Mouse (Mus musculus) ovary, postnatal 14 days (tissue): ENCODE data around the gene Anapc16.

Source experiments
- DNase-seq: peaks from one replicate; pipeline ENCODE4 v3.0.0; 2022; ENCODE audit warnings: low spot score

Gene Anapc16

DNA sequence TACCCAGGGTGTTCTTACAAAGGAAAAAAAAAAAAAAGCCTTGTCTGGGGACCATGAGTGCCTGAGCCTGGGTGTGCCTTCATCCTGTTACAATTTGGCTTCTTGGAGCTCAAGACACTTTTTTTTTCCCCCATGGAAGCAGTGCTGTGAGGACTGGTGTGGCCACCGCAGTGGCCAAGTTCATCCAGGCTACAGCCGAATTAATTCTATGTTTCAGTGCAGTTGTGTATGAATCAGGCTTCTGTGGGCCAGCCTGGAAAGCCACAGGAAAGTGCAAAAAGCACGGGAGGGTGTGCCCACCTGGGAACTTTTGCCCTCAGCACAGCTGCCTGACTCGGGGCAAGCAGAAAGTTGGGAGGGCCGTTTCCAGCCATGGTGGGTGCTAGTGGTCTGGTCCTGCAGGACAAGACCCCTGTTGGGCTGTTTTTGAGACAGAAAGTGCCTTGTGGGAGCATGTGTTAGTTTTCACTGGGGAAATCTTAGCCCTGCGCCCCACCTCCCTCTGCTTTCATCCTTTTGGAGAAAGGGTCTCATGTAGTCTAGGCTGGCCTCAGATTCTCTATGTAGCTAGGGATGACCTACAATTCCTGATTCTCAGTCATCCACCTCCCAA lies 32.4 kb downstream of the Anapc16 start:
- no peak for DNase-seq

DNA sequence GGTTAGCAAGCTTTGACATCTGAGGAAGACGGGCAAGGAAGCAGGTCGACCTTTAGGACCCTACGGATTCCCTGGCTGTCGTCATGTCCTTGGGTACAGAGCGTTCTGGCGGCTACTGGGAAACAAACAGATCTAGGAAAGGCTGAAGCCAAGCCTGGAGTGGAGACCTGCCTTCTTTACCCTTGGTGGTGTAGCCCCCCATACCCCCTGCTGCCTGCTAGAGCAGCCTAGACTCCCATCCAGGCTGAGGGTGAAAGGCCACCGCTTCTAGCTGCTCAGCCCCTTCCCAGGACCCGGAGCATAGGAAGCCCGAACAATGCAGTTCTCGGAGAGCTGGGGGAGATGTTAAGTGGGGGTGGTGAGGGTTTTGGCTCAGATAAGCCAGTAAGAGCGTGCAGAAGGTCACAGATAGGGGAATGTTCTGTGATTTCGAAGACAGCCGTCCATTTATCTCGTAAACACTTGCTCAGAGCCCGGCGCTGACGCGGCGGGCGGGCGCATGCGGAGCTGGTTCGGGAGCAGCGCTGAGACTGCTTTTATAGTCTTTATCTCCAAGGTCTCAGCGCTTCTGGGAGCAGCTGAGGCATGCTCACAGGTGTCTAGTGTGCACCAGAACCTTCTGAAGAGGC lies 33.0 kb downstream of the Anapc16 start:
- DNase-seq: no peak

DNA sequence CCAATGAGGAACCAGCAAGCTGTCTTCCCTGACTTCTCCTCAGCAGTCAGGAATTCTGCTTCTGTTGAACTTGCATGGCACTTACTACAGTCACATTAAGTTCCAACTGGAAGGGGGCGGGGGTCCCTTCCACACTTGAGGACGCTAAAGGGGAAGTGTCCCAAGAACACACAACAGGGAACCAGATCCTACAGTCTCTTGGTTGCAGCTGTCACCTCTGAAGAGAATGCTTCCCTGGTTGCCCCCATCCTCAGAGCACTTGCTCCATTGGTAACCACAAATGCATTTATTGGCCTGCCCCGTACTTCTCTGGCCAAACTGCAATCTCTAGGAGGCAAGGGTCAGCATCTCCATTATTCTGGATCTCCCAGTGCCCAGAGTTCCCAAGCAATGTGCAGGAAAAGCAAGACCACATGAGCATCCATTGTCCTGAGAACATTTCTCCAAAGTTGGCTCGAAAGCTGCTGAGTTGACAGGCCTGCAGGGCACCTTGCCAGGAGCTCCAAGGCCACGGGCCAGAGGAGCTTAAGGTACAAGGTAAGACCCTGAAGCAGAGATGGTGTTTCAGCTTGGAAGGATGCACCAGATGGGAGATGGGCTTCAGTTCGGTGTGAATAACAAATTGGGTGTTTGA lies 35.5 kb downstream of the Anapc16 start:
- DNase-seq: no peak

DNA sequence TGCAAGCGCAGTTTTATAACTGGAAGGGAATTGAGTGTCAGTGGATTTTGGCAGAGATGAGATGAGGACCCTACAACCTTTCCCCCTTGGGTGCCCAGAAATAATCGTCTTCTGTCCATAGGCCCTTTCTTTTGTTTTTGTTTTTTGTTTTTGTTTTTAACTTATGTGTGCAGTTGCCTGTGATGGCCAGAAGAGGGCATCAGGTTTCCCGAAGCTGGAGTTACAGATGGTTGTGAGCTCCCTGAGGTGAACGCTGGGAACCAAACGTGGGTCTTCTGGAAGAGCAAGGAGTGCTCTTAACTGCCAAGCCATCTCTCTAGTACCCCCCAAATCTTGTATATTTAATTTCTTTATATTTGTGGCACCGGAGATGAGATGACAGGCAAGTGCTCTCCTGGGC lies 36.2 kb downstream of the Anapc16 start:
- no peak for DNase-seq

DNA sequence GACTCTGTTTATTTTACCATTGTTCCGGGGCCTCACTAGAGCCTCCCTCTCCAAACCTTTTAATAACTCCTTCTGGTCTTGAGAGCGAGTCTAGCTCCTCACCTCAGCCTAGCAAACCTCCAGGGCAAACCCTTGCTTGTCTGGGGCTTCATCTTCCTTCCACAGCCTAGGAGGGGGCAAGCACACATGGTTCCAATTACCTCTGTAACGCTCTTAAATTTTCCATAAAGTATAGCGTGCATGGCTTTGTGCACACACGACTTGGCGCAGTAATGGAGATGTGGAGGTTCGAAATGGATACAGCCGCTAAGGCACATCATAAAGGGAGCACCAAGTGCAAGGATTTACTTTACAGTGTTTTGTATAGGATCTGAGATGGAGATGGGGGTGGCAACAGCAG lies 37.1 kb downstream of the Anapc16 start:
- no peak for DNase-seq

DNA sequence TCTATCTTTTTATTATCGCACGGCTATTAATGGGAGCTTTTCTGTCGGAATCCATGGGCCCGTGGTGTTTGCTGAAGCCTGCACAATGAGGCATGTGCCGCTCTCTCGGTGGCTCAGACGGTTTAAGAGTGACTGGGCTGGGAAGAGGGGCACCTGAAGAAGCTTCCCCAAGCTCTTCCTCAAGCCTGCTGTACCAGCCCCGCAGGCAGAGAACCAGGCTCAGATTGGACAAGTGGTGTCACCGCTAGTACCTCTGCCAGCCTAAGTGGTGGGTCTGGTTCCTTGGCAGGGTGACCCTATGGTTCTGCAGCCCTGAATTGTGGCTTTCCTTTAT lies 37.6 kb downstream of the Anapc16 start:
- no peak for DNase-seq

DNA sequence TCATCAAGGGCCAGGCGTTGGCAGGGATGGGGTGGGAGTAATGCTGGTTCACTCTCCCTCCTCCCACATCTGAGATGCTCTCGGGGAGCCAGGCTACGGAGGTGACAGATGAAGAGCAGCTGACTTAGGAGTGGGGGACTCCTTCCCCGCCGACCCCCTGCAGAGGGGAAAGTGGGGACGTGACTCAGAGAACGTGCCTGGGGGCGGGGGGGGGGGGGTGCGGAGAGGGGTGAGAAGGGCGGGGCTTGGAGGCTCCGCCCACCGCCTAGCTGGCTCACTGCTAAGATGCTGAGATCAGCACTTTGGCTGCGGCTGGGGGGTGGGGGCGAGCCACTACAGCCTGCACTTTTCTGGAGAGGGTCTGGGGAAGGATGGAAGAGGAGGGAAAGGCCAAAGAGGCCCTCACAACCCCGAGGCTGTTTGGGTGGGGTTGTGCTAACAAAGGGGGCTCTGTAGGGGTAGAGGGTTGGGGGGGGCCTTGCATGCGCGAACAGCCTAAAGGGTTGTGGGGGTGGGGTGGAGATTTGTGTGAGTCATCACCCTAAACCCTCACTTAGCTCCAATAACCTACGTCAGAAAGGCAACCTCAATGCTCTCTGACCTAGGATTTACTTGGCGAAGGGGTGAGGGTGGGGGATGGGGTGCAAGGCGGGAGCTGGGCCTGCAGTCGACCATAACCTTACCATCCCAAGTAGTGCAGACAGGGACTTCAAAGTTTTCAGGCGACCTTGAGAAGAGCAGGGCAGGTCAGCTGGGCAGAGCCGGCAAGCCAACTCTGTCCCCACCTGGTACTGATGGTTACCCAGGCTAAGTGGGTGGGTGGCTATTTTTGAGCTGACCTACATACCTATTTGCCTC lies 38.2 kb downstream of the Anapc16 start:
- DNase-seq: no peak

DNA sequence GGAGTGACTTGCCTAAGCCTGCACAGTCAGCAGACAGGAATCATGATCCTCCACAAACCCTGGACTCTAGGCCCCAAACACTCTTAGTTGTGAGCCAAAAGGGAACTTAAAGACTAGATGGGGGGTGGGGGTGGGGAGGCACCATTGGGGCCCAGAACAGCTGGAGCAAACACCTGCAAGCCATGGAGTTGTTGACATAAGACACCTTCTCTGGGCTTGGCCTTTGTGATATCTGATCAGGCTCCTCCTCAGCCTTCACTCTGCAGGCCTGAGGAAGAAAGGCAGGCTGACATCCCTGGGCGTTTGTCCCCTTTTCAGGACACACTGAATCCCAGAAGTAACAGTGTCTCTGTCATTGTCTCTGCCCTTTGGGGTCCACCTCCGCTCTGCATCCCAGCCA lies 39.3 kb downstream of the Anapc16 start:
- DNase-seq: no peak

DNA sequence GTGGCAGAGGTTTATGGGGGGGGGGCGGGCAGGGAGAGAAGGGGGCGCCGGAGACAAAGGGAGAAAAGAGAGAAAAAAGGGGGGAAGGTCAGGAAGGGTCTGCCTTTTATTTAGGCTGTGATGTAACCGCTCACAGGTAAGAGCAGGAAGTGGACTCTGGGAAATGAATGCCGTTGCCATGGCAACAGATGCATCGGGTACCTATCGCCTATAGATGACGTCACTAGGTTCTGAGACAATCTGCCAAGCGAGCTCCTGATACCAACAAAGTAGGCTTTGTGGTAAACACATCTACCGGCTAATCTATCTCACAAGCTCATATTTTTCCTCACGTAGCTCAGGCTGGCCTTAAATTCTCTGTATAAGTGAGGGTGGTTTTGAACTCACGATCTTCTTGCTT lies 43.4 kb downstream of the Anapc16 start:
- DNase-seq: no peak

DNA sequence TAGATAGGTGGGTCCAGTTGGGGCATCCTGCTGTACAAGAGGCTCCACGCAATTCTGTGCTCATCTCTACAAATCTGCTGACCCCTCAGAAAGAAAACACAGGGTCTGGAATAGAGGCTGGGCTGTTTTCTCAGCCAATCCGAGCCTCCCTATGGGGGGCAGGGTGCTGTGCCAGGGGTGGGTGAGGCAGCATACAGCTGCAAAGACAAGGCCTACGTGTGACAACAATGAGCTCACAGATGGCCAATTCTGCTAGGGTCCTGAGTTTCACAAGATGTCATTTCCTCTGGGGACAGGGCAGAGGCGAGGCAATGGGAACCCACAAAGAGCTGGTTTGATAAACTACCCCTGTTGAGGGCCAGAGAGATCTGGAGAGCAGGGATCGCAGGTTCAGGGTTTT lies 44.5 kb downstream of the Anapc16 start:
- no peak for DNase-seq

DNA sequence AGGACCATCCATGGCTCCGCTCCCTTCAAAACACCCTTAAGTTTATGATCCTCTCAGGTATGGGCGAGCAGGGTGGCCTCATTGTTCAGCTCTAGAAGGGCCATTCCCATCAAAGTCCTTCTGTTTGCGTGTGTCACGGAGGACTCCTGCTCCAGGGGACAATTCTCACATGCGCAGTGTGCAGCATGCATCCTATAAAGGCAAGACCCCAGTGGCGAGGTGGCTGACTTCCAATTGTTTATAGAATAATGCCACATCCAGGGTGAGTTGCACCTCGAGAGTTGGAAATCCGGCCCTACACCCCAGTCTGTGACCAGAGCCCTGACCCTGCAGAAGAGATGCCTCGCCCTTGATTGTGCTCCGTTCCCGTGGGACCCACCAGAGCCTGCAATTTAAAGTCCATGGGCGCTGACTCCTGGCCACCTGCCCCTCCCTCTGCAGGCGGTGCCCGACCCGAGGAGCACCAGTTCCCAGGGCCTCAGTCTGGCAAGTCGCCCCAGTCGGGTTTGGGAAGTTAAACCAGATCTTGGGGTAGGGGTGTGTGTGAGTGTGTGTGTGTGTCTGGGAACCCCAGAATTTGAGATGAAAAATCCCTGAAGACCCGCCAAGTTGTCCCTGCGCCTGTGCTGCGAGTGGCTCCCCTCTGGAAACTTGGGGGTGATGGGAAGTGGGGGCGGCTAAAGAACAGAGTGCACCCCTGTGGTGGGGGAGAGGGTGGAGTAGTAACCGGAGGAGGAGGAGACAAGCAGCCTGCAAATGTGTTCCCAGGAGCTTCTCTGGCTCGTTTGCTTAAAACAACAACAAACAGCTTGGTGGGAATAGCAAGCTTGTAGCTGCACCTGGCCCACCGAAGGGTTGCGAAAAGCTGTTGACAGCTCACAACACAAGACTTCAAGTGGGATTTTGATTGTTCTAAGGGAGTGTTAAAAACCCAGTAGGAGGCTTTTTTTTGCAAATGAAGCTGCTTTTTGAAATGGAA lies 45.5 kb downstream of the Anapc16 start:
- DNase-seq: no peak

DNA sequence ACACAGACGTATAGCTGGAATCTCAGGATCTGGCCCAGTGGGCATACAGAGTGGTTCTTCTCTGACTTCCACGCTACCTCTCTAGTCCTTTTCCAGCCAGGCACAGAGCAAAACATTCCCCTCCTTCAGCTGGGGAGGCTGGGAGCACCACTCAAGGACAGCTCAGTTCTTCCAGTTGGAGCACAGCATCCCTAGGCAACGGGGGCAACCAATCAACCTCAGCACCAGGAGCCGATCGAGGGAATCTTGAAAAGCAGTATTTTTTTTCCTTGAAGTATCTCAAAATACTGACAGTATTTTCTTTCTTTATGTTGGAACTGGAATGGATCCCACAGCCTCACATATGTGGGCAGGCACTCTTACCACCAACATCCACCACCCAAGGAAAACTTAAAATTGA lies 46.3 kb downstream of the Anapc16 start:
- no peak for DNase-seq

DNA sequence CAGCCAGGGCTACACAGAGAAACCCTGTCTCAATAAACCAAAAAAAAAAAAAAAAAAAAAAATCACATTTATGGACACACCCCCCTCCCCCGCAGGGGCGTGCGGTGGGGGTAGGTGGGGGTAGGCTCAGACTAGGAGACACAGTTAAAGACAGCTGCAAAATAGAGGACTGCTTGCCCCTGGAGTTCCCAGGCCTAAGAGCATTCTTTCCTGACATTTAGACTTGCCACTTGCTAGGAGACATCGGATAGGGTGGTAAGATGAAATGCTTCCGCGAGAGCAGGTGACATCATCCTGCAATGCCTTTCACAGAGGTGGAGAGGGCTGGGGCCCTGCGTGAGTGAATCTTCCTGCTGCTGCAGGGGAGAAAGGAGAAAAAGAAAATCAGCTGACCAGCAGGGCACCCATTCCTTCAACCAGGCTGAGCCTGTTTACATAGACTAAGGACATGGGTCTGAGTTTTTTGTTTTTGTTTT lies 49.3 kb downstream of the Anapc16 start:
- DNase-seq: no peak

DNA sequence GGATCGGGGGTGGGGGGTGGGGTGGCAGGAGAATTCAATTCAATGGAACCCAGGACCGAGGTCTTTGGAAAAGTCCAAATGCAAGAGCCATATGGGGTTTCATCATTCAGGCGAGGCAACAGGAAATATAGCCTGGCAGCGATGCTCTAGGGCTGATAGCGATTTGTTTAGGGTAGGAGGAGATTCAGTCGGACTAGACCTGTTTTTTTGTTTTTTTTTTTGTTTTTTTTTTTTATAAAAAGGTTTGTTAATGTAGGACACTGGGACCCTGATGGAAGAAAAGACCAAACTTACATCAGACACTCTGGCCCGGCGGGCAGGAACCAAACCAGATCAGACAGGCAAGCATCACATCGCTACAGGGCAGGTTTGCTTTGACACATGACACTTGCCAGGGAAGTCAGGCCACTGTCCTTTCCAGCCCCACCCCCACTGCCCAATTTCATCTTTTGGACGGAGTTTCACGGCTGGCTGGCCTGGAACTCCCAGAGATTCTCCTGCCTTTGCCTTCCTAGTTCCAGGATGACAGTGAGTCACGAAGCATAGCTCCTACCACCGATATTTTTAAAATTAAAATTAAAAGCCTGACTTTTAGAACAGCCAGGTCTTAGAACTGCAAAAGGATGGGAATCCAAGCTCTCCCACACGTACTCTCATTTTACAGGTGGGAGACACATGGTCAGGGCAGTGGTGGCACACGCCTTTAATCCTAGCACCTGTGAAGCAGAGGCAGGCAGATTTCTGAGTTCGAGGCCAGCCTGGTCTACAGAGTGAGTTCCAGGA lies 50.0 kb downstream of the Anapc16 start:
- no peak for DNase-seq

DNA sequence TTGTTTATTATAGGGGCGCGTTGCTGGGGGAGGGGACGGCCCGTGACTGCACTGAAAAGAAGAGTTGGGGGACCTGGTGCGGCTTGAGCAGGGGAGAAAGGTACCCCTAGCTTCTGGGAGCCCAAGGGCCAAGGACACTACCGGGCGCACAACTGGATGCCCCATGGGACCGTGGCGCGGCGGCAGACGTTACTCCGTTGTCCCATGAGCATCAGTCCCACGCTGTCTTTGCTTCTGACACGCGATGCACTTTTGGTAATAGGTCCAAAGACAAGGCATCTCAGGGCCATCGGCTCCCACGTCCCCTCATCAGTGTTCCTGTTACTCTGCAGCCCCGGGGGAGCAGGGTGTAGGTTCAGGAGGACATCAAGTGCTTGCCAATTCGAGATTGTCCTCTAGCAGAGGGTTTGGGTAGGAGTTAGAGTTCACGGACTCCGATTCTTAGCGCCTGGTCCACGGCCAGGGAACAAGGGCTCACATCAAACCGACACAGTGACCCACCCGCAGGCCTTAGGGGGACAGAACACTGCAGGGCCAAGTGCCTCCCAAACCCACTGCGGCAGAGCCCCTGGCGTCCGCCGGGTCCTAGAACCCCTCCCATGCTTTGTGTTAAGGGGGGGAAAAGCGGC lies 50.7 kb downstream of the Anapc16 start:
- DNase-seq: no peak

DNA sequence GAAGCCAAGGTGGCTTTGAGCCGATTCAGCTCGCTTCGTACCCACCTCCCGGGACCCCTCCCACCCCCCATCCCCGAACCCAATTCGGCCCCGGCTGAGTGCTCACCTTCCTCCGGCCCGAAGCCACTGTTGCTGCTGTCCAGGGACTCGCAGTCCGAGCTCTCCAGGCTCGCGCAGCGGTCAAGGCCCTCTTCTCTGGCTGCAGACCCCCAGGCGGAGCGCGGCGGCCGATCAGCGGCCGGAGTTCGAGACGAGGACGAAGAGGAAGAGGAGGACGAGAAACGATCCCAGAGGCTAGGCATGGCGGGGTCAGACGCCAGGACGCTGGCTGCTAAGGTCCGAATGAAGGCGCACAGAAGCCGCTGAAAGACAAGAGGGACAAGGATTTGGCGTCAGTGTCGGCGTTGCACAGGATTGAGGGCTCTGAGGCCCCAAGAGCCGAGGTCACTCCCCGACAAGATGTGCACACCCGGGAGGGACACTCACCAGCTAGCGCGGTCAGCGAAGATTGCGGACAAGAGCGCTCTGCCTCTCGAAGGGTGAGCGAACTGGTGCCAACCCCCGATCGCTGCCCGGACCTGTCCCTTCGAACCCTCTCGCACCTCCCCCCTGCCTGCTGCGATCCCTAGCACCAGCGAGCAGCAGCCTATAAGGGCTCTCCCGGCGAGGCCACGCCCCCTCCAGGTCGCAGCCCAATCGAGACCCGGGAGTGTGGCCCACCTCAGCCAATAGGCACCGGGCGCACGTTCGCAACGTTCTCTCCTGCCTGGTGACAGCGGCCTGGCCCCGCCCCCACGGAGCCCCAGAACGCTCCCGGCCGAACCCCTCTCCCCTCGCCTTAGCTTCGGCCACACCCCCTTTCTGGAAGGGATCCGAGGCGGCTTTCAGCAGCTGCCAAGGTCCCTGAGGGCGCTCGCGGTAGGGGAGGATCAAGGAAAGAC lies 51.5 kb downstream of the Anapc16 start, which contains the start of gene Ddit4:
Gene Ddit4 (minus strand): TSS at position 624 of the 941 bp plus-strand sequence.
- DNase-seq: peak; percentile 96

DNA sequence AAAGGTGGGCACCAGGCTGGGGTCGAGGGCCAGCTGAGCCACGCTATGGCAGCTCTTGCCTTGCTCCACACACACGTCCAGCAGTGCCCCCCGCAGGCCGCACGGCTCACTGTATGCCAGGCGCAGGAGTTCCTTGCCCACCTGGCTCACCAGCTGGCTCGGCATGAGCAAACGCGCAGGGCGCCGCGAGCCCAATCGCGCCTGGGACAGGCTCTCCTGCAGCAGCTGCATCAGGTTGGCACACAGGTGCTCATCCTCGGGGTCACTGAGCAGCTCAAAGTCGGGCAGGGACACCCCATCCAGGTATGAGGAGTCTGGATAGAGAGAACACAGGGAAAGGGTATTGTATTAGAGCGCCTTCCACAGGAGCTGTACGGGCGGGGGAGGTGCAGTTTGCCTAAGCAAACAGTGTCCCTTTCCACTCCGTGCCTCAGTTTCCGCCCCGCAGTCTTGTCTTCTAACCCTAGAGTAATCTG lies 52.2 kb downstream of the Anapc16 start:
- DNase-seq: peak; percentile 73

DNA sequence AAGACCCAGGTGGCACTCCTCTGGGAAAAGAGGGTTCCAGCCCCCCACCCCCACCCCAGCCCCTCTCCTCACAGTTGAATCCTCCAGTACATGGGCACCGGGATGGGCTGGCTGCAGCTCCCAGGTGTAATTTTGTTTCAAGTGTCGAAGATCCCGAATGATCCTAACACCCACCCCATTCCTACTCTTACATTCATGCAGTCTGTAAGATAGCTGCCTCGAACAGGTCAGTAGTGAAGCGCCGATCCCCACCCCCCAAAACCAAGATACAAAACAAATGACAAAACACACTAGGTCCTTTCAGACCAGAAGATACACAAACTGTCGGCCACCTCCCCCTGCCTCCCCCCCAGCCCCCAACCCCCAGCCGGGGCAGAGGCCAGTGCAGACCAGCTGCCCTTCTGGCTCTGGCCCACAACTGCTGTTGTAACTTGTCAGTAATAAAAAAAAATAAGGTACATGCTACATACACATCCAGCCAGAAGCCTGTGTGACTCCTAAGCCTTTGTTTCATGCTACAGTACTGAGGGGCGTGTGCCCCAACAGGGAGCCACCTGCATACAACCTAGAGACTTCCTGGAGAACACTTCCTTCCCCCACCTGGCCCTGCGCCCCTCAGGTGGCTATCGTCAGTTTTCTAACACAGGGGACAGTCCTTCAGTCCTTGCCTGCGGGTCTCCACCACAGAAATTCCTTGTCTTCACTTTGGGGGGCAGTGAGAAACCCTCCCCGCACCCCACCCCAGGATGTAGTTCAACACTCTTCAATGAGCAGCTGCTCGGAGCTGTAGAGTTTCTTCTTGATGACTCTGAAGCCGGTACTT lies 52.9 kb downstream of the Anapc16 start:
- DNase-seq: no peak
